ENCODE assay signal across 10 mouse cellular contexts in genomic region chr6:39420867-39421266, GRCm38 (mm10). TPM values are rescaled to one million over a fixed set of nuclear protein-coding genes. Genes with fewer than 3 reads are reported as not detected.
DNase-seq lines count a peak whose midpoint lies in the region; ATAC-seq and TF ChIP-seq lines count a peak whose summit lies in the region.
"Had no signal": no experiment of that assay in that cellular context is flagged by ENCODE, and none has a peak within 500 bp of the region (broad histone marks: within the 10 kb centered on the region; RNA-seq: fewer than 3 reads in every experiment).

No protein-coding gene starts in this region.

- H3K27me3 ChIP-seq in kidney, embryonic 14.5 days (ENCODE audit: control insufficient read depth, insufficient read depth, low read length) = peaks cover 3% of the 10 kb centered on the region; the same call in 1 of the 2 replicates
- no peaks in the 10 kb centered on the region for H3K27me3 ChIP-seq in G1E (ENCODE audit: insufficient read depth, low read length)
- no peaks in the 10 kb centered on the region for H3K27me3 ChIP-seq in hindbrain, embryonic 11.5 days (ENCODE audit: control insufficient read depth, insufficient read depth, low read length)
- H3K27me3 ChIP-seq in midbrain, embryonic 11.5 days (ENCODE audit: control insufficient read depth, insufficient read depth, low read length) = no peaks in the 10 kb centered on the region

- no peak overlapping the region for H3K27ac ChIP-seq in kidney, embryonic 14.5 days (ENCODE audit: low read depth, low read length)
- H3K27ac ChIP-seq in hindbrain, embryonic 11.5 days (ENCODE audit: low read depth, low read length) = no peak overlapping the region
- no peak overlapping the region for H3K27ac ChIP-seq in midbrain, embryonic 11.5 days (ENCODE audit: low read depth, low read length)

- no peak for TF ChIP-seq CTCF in G1E (IDR thresholded peaks at IDR 0.05; ENCODE audit: low read depth, low read length)

- no peak overlapping the region for H3K9ac ChIP-seq in kidney, embryonic 14.5 days (ENCODE audit: low read depth, low read length)
- no peak overlapping the region for H3K9ac ChIP-seq in hindbrain, embryonic 11.5 days (ENCODE audit: low read depth, low read length)
- H3K9ac ChIP-seq in midbrain, embryonic 11.5 days (ENCODE audit: low read length) = no peak overlapping the region

- H3K4me1 ChIP-seq in kidney, embryonic 14.5 days (ENCODE audit: control insufficient read depth, insufficient read depth, low read length) = 0 out of 2 replicates have a peak, but pooled peaks cover 4% of the 10 kb centered on the region
- H3K4me1 ChIP-seq in G1E (ENCODE audit: insufficient read depth, low read depth, low read length) = peaks cover 56% of the 10 kb centered on the region
- H3K4me1 ChIP-seq in hindbrain, embryonic 11.5 days (replicated peaks; ENCODE audit: control insufficient read depth, insufficient read depth, low read length) = 0 out of 2 replicates have a peak, but pooled peaks cover 2% of the 10 kb centered on the region
- H3K4me1 ChIP-seq in midbrain, embryonic 11.5 days (ENCODE audit: control insufficient read depth, insufficient read depth, low read length) = 0 out of 2 replicates have a peak, but pooled peaks cover 4% of the 10 kb centered on the region

- no peaks in the 10 kb centered on the region for H3K9me3 ChIP-seq in kidney, embryonic 14.5 days (ENCODE audit: control insufficient read depth, low read length)
- no peaks in the 10 kb centered on the region for H3K9me3 ChIP-seq in G1E (replicated peaks)
- H3K9me3 ChIP-seq in hindbrain, embryonic 11.5 days (ENCODE audit: control insufficient read depth, low read length) = no peaks in the 10 kb centered on the region
- no peaks in the 10 kb centered on the region for H3K9me3 ChIP-seq in midbrain, embryonic 11.5 days (ENCODE audit: control insufficient read depth, low read length)

- 44% methylated on average over 4 of the region's 4 CpGs for WGBS in kidney, embryonic 14.5 days
- WGBS in hindbrain, embryonic 11.5 days = 40% methylated on average over 4 of the region's 4 CpGs
- WGBS in midbrain, embryonic 11.5 days = 51% methylated on average over 4 of the region's 4 CpGs

- no peaks in the 10 kb centered on the region for H3K36me3 ChIP-seq in kidney, embryonic 14.5 days (ENCODE audit: control insufficient read depth, insufficient read depth, low read length)
- H3K36me3 ChIP-seq in G1E (replicated peaks) = peaks cover 9% of the 10 kb centered on the region
- no peaks in the 10 kb centered on the region for H3K36me3 ChIP-seq in hindbrain, embryonic 11.5 days (ENCODE audit: control insufficient read depth, insufficient read depth, low read length)
- no peaks in the 10 kb centered on the region for H3K36me3 ChIP-seq in midbrain, embryonic 11.5 days (ENCODE audit: control insufficient read depth, insufficient read depth, low read length)

- no peak for DNase-seq in kidney, postnatal 10 days
- no peak for DNase-seq in G1E (ENCODE audit: low spot score)
- no peak for DNase-seq in hindbrain, embryonic 11.5 days (ENCODE audit: low spot score)
- no peak for DNase-seq in midbrain, embryonic 11.5 days (ENCODE audit: low spot score, missing footprints)
- no peak for DNase-seq in spleen, postnatal 10 days (ENCODE audit: low spot score in 2 of 2)
- no peak for DNase-seq in cerebellum, adult 18-20 months

- ATAC-seq in kidney, embryonic 14.5 days (ENCODE audit: low FRiP score, low TSS enrichment) = no peak
- ATAC-seq in G1E (ENCODE audit: extremely low read depth, insufficient number of reproducible peaks, low FRiP score, poor library complexity, severe bottlenecking) = no peak
- no peak for ATAC-seq in hindbrain, embryonic 11.5 days (ENCODE audit: low FRiP score)
- no peak for ATAC-seq in midbrain, embryonic 11.5 days (ENCODE audit: low FRiP score)
- ATAC-seq in megakaryocyte-erythroid progenitor cell, adult 5-6 weeks (replicated peaks; ENCODE audit: low FRiP score, low TSS enrichment, poor library complexity, severe bottlenecking) = no peak

- H3K4me3 ChIP-seq in kidney, embryonic 14.5 days (ENCODE audit: low read length) = peak overlapping the region; percentile 97; the same call in 1 of the 2 replicates
- H3K4me3 ChIP-seq in G1E (ENCODE audit: low read depth, low read length) = peak overlapping the region; percentile 100; the same call in 1 of the 2 replicates
- no peak overlapping the region for H3K4me3 ChIP-seq in hindbrain, embryonic 11.5 days (ENCODE audit: low read depth, low read length)
- peak overlapping the region; percentile 95 for H3K4me3 ChIP-seq in midbrain, embryonic 11.5 days (ENCODE audit: low read depth, low read length)

- no peak overlapping the region for H3K4me2 ChIP-seq in kidney, embryonic 14.5 days (replicated peaks; ENCODE audit: low read depth, low read length)
- H3K4me2 ChIP-seq in hindbrain, embryonic 11.5 days (replicated peaks; ENCODE audit: low read depth, low read length) = peak overlapping the region; percentile 54; the same call in 1 of the 2 replicates
- H3K4me2 ChIP-seq in midbrain, embryonic 11.5 days = peak overlapping the region; percentile 63

RNA-seq across cellular contexts. Expression of gene Mkrn1, which starts 0.6 kb away (rescaled TPM):
- polyA plus RNA-seq in kidney, embryonic 14.5 days (2014; fragmentation: Nextera tagmentation; extraction: Ambion mirVana) = 45.5 and 65.2 TPM in 2 replicates
- 39.8 and 60.5 TPM in 2 replicates for total RNA-seq in G1E (2014; fragmentation: Nextera tagmentation)
- 58.6 and 59.5 TPM in 2 replicates for total RNA-seq in G1E (2017)
- 45.4 and 66.4 TPM in 2 replicates for polyA plus RNA-seq in G1E (2012)
- 127 and 147 TPM in 2 replicates for polyA plus RNA-seq in hindbrain, embryonic 11.5 days (2014; fragmentation: Nextera tagmentation; extraction: Ambion mirVana)
- polyA plus RNA-seq in midbrain, embryonic 11.5 days (2014; fragmentation: Nextera tagmentation; extraction: Ambion mirVana) = 128 and 131 TPM in 2 replicates
- total RNA-seq in megakaryocyte-erythroid progenitor cell, adult 5-6 weeks (2014; fragmentation: Nextera tagmentation) = 91.2 and 104 TPM in 2 replicates
- 63.3 and 64.2 TPM in 2 replicates for total RNA-seq in megakaryocyte-erythroid progenitor cell, adult 5-6 weeks (2017)

RNA-seq across cellular contexts. Expression of gene Rab19, which starts 39.9 kb away (rescaled TPM):
- polyA plus RNA-seq in kidney, embryonic 14.5 days (2014; fragmentation: Nextera tagmentation; extraction: Ambion mirVana) = 1.7 and 3.6 TPM in 2 replicates
- total RNA-seq in G1E (2014; fragmentation: Nextera tagmentation) (not detected in 2 replicates), G1E (2017) (1.9 and 2.5 TPM in 2 replicates)
- polyA plus RNA-seq in G1E (2012) = not detected in 2 replicates
- polyA plus RNA-seq in hindbrain, embryonic 11.5 days (2014; fragmentation: Nextera tagmentation; extraction: Ambion mirVana) = 0.39 and 0.74 TPM in 2 replicates
- 0.23 and 0.30 TPM in 2 replicates for polyA plus RNA-seq in midbrain, embryonic 11.5 days (2014; fragmentation: Nextera tagmentation; extraction: Ambion mirVana)
- 0.20 and 0.92 TPM in 2 replicates for total RNA-seq in megakaryocyte-erythroid progenitor cell, adult 5-6 weeks (2014; fragmentation: Nextera tagmentation)
- 1.1 and 4.4 TPM in 2 replicates for total RNA-seq in megakaryocyte-erythroid progenitor cell, adult 5-6 weeks (2017)
- total RNA-seq: MEL had no signal
- polyA plus RNA-seq: cortical plate, adult 2 months had no signal

RNA-seq across cellular contexts. Expression of gene Slc37a3, which starts 43.4 kb away (rescaled TPM):
- 42.5 and 52.7 TPM in 2 replicates for polyA plus RNA-seq in kidney, embryonic 14.5 days (2014; fragmentation: Nextera tagmentation; extraction: Ambion mirVana)
- total RNA-seq in G1E (2014; fragmentation: Nextera tagmentation) = 4.1 and 18.0 TPM in 2 replicates
- total RNA-seq in G1E (2017) = 17.9 and 22.4 TPM in 2 replicates
- polyA plus RNA-seq in G1E (2012) = 1.3 and 2.1 TPM in 2 replicates
- polyA plus RNA-seq in hindbrain, embryonic 11.5 days (2014; fragmentation: Nextera tagmentation; extraction: Ambion mirVana) = 47.0 and 50.3 TPM in 2 replicates
- 43.6 and 50.7 TPM in 2 replicates for polyA plus RNA-seq in midbrain, embryonic 11.5 days (2014; fragmentation: Nextera tagmentation; extraction: Ambion mirVana)
- 6.6 and 14.7 TPM in 2 replicates for total RNA-seq in megakaryocyte-erythroid progenitor cell, adult 5-6 weeks (2014; fragmentation: Nextera tagmentation)
- total RNA-seq in megakaryocyte-erythroid progenitor cell, adult 5-6 weeks (2017) = 1.7 and 1.9 TPM in 2 replicates

Comparison
In these comparisons a context has a peak if more than half of its experiments do, and no peak if none do; other contexts are left out.
1. RNA of gene Slc37a3, which starts 43.4 kb away (polyA plus RNA-seq): 42.5 to 52.7 TPM in kidney, embryonic 14.5 days, 47.0 to 50.3 TPM in hindbrain, embryonic 11.5 days and 43.6 to 50.7 TPM in midbrain, embryonic 11.5 days; 1.3 to 2.1 TPM in G1E; every median in the first group is over 10 times any median in the second.